In genomic region chr1:20761411-20761810, GRCm38 (mm10) we compare ENCODE assay signal across 36 mouse cellular contexts. TPM values are rescaled to one million over a fixed set of nuclear protein-coding genes. Genes with fewer than 3 reads are reported as not detected.
A peak's percentile ranks its signal among the peaks of the same experiment; 100 is the strongest.
DNase-seq lines count a peak whose midpoint lies in the region; ATAC-seq and TF ChIP-seq lines count a peak whose summit lies in the region.
"Had no signal": no experiment of that assay in that cellular context is flagged by ENCODE, and none has a peak within 500 bp of the region (broad histone marks: within the 10 kb centered on the region; RNA-seq: fewer than 3 reads in every experiment).

No protein-coding gene starts in this region.

- DNase-seq in midbrain, embryonic 11.5 days (ENCODE audit: low spot score, missing footprints) = peak; percentile 65
- no peak for DNase-seq in midbrain, postnatal 0 days (ENCODE audit: low spot score)
- DNase-seq in ES-CJ7 (ENCODE audit: low read depth, low spot score) (peak; percentile 77), ZHBTc4 (ENCODE audit: low read depth, low spot score) (peak; percentile 70)
- no peak for DNase-seq in cerebellum, postnatal 36 days
- no peak for DNase-seq in layer of hippocampus, adult 9-10 months (ENCODE audit: low spot score)
- DNase-seq: adrenal gland, adult 8-10 months; adrenal gland, postnatal 25 days; cerebellum, adult 2 months; cerebellum, adult 9-11 months; cerebellum, postnatal 25 days; gastrocnemius, adult 2 months; gastrocnemius, postnatal 14 days; heart, adult 11 months; kidney, adult 8-10 months had no signal

- no peak for TF ChIP-seq CTCF in midbrain, postnatal 0 days (IDR thresholded peaks at IDR 0.05)

- H3K36me3 ChIP-seq in midbrain, embryonic 11.5 days (ENCODE audit: control insufficient read depth, insufficient read depth, low read length) = no peaks in the 10 kb centered on the region
- H3K36me3 ChIP-seq in midbrain, postnatal 0 days (ENCODE audit: insufficient read depth, low read length) = no peaks in the 10 kb centered on the region
- H3K36me3 ChIP-seq: embryonic facial prominence, embryonic 12.5 days; embryonic facial prominence, embryonic 15.5 days; G1E; hindbrain, embryonic 12.5 days; hindbrain, embryonic 15.5 days had no signal

- H3K4me2 ChIP-seq in midbrain, embryonic 11.5 days = no peak overlapping the region
- H3K4me2 ChIP-seq in midbrain, postnatal 0 days (ENCODE audit: low read depth, low read length, poor library complexity, severe bottlenecking) = no peak overlapping the region
- H3K4me2 ChIP-seq: embryonic facial prominence, embryonic 12.5 days; embryonic facial prominence, embryonic 15.5 days; heart, embryonic 11.5 days; hindbrain, embryonic 12.5 days; hindbrain, embryonic 15.5 days had no signal

- ATAC-seq in midbrain, embryonic 11.5 days (ENCODE audit: low FRiP score) = no peak
- no peak for ATAC-seq in midbrain, postnatal 0 days (ENCODE audit: low FRiP score)
- ATAC-seq: activated CD4-positive, CD25-positive, alpha-beta regulatory T cell, adult 4 months; forebrain, embryonic 16.5 days; intestine, postnatal 0 days; Patski had no signal

- H3K27me3 ChIP-seq in midbrain, embryonic 11.5 days (ENCODE audit: control insufficient read depth, insufficient read depth, low read length) = no peaks in the 10 kb centered on the region
- H3K27me3 ChIP-seq in midbrain, postnatal 0 days (ENCODE audit: insufficient read depth, low read length) = no peaks in the 10 kb centered on the region
- H3K27me3 ChIP-seq: embryonic facial prominence, embryonic 12.5 days; embryonic facial prominence, embryonic 15.5 days; hindbrain, embryonic 12.5 days; hindbrain, embryonic 15.5 days; Patski had no signal

- no peaks in the 10 kb centered on the region for H3K4me1 ChIP-seq in midbrain, embryonic 11.5 days (ENCODE audit: control insufficient read depth, insufficient read depth, low read length)
- no peaks in the 10 kb centered on the region for H3K4me1 ChIP-seq in midbrain, postnatal 0 days (ENCODE audit: insufficient read depth, low read length)
- H3K4me1 ChIP-seq: embryonic facial prominence, embryonic 12.5 days; embryonic facial prominence, embryonic 15.5 days; hindbrain, embryonic 12.5 days; hindbrain, embryonic 15.5 days had no signal

- no peaks in the 10 kb centered on the region for H3K9me3 ChIP-seq in midbrain, embryonic 11.5 days (ENCODE audit: control insufficient read depth, low read length)
- no peaks in the 10 kb centered on the region for H3K9me3 ChIP-seq in midbrain, postnatal 0 days (ENCODE audit: low read length)
- H3K9me3 ChIP-seq: embryonic facial prominence, embryonic 12.5 days; embryonic facial prominence, embryonic 15.5 days; G1E; hindbrain, embryonic 12.5 days; hindbrain, embryonic 15.5 days had no signal

- H3K4me3 ChIP-seq in midbrain, embryonic 11.5 days (ENCODE audit: low read depth, low read length) = no peak overlapping the region
- no peak overlapping the region for H3K4me3 ChIP-seq in midbrain, postnatal 0 days (ENCODE audit: low read depth, low read length)
- H3K4me3 ChIP-seq: embryonic facial prominence, embryonic 12.5 days; embryonic facial prominence, embryonic 15.5 days; gastrocnemius, adult 2 months; hindbrain, embryonic 12.5 days; hindbrain, embryonic 15.5 days had no signal

- H3K27ac ChIP-seq in midbrain, embryonic 11.5 days (ENCODE audit: low read depth, low read length) = no peak overlapping the region
- H3K27ac ChIP-seq in midbrain, postnatal 0 days (ENCODE audit: low read depth, low read length) = no peak overlapping the region
- H3K27ac ChIP-seq: embryonic facial prominence, embryonic 12.5 days; embryonic facial prominence, embryonic 15.5 days; gastrocnemius, adult 2 months; hindbrain, embryonic 12.5 days; hindbrain, embryonic 15.5 days had no signal

- WGBS in midbrain, embryonic 11.5 days = 78% methylated on average over 4 of the region's 4 CpGs
- 53% methylated on average over 4 of the region's 4 CpGs for WGBS in midbrain, postnatal 0 days

- no peak overlapping the region for H3K9ac ChIP-seq in midbrain, embryonic 11.5 days (ENCODE audit: low read length)
- H3K9ac ChIP-seq in midbrain, postnatal 0 days (replicated peaks; ENCODE audit: low read length, poor library complexity, severe bottlenecking) = no peak overlapping the region
- H3K9ac ChIP-seq: embryonic facial prominence, embryonic 12.5 days; embryonic facial prominence, embryonic 15.5 days; hindbrain, embryonic 12.5 days; hindbrain, embryonic 15.5 days had no signal

RNA-seq across cellular contexts. Expression of gene Il17f, which starts 29.0 kb away (rescaled TPM):
- polyA plus RNA-seq in midbrain, embryonic 11.5 days (2014; fragmentation: Nextera tagmentation; extraction: Ambion mirVana) = 0.14 TPM in 1 of 2 replicates, not detected in the other
- 0.38 TPM in 1 of 2 replicates, not detected in the other for total RNA-seq in midbrain, postnatal 0 days (2014; rRNA removed)
- polyA plus RNA-seq in midbrain, postnatal 0 days (2015; fragmentation: Nextera tagmentation; extraction: Ambion mirVana) = 0.31 TPM in 1 of 2 replicates, not detected in the other
- total RNA-seq: adrenal gland, adult 8-10 months; adrenal gland, postnatal 25 days; gastrocnemius, adult 2 months; gastrocnemius, postnatal 14 days; gastrocnemius, postnatal 4 days; heart, adult 8-10 months; heart, postnatal 25 days; hematopoietic stem cell, adult 5-6 weeks had no signal
- polyA plus RNA-seq: activated CD4-positive, CD25-positive, alpha-beta regulatory T cell, adult 4 months; C2C12; cerebellum, adult 2 months; cortical plate, adult 2 months; embryonic facial prominence, embryonic 15.5 days; forebrain, embryonic 16.5 days; frontal cortex, adult 2 months; G1E; heart, embryonic 11.5 days; heart, postnatal 0 days; hindbrain, embryonic 15.5 days; intestine, embryonic 14.5 days; intestine, postnatal 0 days; Patski had no signal

RNA-seq across cellular contexts. Expression of gene Il17a, which starts 30.7 kb away (rescaled TPM):
- not detected in 2 replicates for polyA plus RNA-seq in midbrain, embryonic 11.5 days (2014; fragmentation: Nextera tagmentation; extraction: Ambion mirVana)
- not detected in 2 replicates for total RNA-seq in midbrain, postnatal 0 days (2014; rRNA removed)
- polyA plus RNA-seq in midbrain, postnatal 0 days (2015; fragmentation: Nextera tagmentation; extraction: Ambion mirVana) = not detected in 2 replicates
- total RNA-seq: adrenal gland, adult 8-10 months; adrenal gland, postnatal 25 days; G1E; gastrocnemius, adult 2 months; gastrocnemius, postnatal 14 days; gastrocnemius, postnatal 4 days; heart, adult 8-10 months; heart, postnatal 25 days; hematopoietic stem cell, adult 5-6 weeks had no signal
- polyA plus RNA-seq: activated CD4-positive, CD25-positive, alpha-beta regulatory T cell, adult 4 months; C2C12; cerebellum, adult 2 months; cortical plate, adult 2 months; embryonic facial prominence, embryonic 12.5 days; embryonic facial prominence, embryonic 15.5 days; forebrain, embryonic 11.5 days; forebrain, embryonic 16.5 days; frontal cortex, adult 2 months; G1E; heart, embryonic 11.5 days; heart, embryonic 14.5 days; heart, postnatal 0 days; hindbrain, embryonic 12.5 days; hindbrain, embryonic 15.5 days; intestine, embryonic 14.5 days; intestine, postnatal 0 days; Patski had no signal

RNA-seq across cellular contexts. Expression of gene Mcm3, which starts 58.7 kb away (rescaled TPM):
- 195 and 210 TPM in 2 replicates for polyA plus RNA-seq in midbrain, embryonic 11.5 days (2014; fragmentation: Nextera tagmentation; extraction: Ambion mirVana)
- total RNA-seq in midbrain, postnatal 0 days (2014; rRNA removed) = 8.4 and 10.1 TPM in 2 replicates
- polyA plus RNA-seq in midbrain, postnatal 0 days (2015; fragmentation: Nextera tagmentation; extraction: Ambion mirVana) = 6.3 and 8.0 TPM in 2 replicates

Comparison
In these comparisons a context has a peak if more than half of its experiments do, and no peak if none do; other contexts are left out.
1. DNase-seq: peak in midbrain, embryonic 11.5 days (single experiment), ES-CJ7 (single experiment) and ZHBTc4 (single experiment); none in midbrain, postnatal 0 days (single experiment), cerebellum, postnatal 36 days (0 of 2) and layer of hippocampus, adult 9-10 months (single experiment).
2. RNA of gene Mcm3, which starts 58.7 kb away (polyA plus RNA-seq): 195 to 210 TPM in midbrain, embryonic 11.5 days; 6.3 to 8.0 TPM in midbrain, postnatal 0 days; every median in the first group is over 10 times any median in the second.